ENCODE assay signal across 24 mouse cellular contexts in genomic region chr17:86877747-86878146, GRCm38 (mm10). TPM values are rescaled to one million over a fixed set of nuclear protein-coding genes. Genes with fewer than 3 reads are reported as not detected.
DNase-seq lines count a peak whose midpoint lies in the region; ATAC-seq and TF ChIP-seq lines count a peak whose summit lies in the region.
"Had no signal": no experiment of that assay in that cellular context is flagged by ENCODE, and none has a peak within 500 bp of the region (broad histone marks: within the 10 kb centered on the region; RNA-seq: fewer than 3 reads in every experiment).

No protein-coding gene starts in this region.

- H3K4me1 ChIP-seq in intestine, embryonic 14.5 days (replicated peaks; ENCODE audit: control insufficient read depth, insufficient read depth, low read length), result no peaks in the 10 kb centered on the region
- no peaks in the 10 kb centered on the region for H3K4me1 ChIP-seq in intestine, postnatal 0 days (replicated peaks; ENCODE audit: control insufficient read depth, insufficient read depth, low read length)
- H3K4me1 ChIP-seq in lung, adult 2 months (ENCODE audit: control insufficient read depth, insufficient read depth, low read length), result no peaks in the 10 kb centered on the region
- H3K4me1 ChIP-seq: embryonic facial prominence, embryonic 10.5 days; embryonic facial prominence, embryonic 13.5 days; heart, embryonic 15.5 days; intestine, embryonic 15.5 days had no signal

- no peak for TF ChIP-seq CTCF in intestine, postnatal 0 days (IDR thresholded peaks at IDR 0.05; ENCODE audit: low read depth)
- TF ChIP-seq CTCF in lung, adult 2 months (IDR thresholded peaks at IDR 0.05; ENCODE audit: insufficient read depth, low read length), result no peak
- TF ChIP-seq CTCF in Patski (IDR thresholded peaks at IDR 0.05), result no peak

- WGBS in intestine, embryonic 14.5 days, result 62% methylated on average over 2 of the region's 2 CpGs
- 62% methylated on average over 2 of the region's 2 CpGs for WGBS in intestine, postnatal 0 days
- 60% methylated on average over 2 of the region's 2 CpGs for WGBS in lung, adult 2 months

- H3K27me3 ChIP-seq in intestine, embryonic 14.5 days (replicated peaks; ENCODE audit: control insufficient read depth, insufficient read depth, low read length), result no peaks in the 10 kb centered on the region
- peaks cover 9% of the 10 kb centered on the region; the same call in 1 of the 2 replicates for H3K27me3 ChIP-seq in intestine, postnatal 0 days (replicated peaks; ENCODE audit: control insufficient read depth, insufficient read depth, low read length)
- no peaks in the 10 kb centered on the region for H3K27me3 ChIP-seq in Patski
- H3K27me3 ChIP-seq: embryonic facial prominence, embryonic 13.5 days; heart, embryonic 15.5 days; hindbrain, embryonic 15.5 days; intestine, embryonic 15.5 days had no signal

- ATAC-seq in intestine, embryonic 14.5 days (replicated peaks; ENCODE audit: low FRiP score, low TSS enrichment, low read depth), result no peak
- ATAC-seq in intestine, postnatal 0 days, result no peak
- ATAC-seq in Patski, result peak; percentile 51
- ATAC-seq: forebrain, embryonic 13.5 days; forebrain, embryonic 16.5 days; intestine, embryonic 15.5 days had no signal

- DNase-seq in intestine, embryonic 14.5 days (ENCODE audit: low spot score), result peak; percentile 35
- DNase-seq in lung, postnatal 10 days, result peak; percentile 11
- DNase-seq in lung, adult 2 months, result no peak
- no peak for DNase-seq in Patski (ENCODE audit: low read depth, low spot score)
- DNase-seq in kidney, postnatal 4 days, result no peak
- DNase-seq: adrenal gland, adult 2 months; adrenal gland, postnatal 14 days; cerebellum, adult 11 months; cerebellum, adult 2 months; cerebellum, adult 9-11 months; cerebellum, postnatal 25 days; gastrocnemius, postnatal 10 days; gastrocnemius, postnatal 36 days had no signal

- CTCF ChIA-PET in Patski (lab: Charles Lee), result no interaction called here

- H3K9me3 ChIP-seq in intestine, embryonic 14.5 days (ENCODE audit: control insufficient read depth, low read length), result no peaks in the 10 kb centered on the region
- no peaks in the 10 kb centered on the region for H3K9me3 ChIP-seq in intestine, postnatal 0 days (ENCODE audit: control insufficient read depth)
- H3K9me3 ChIP-seq: embryonic facial prominence, embryonic 10.5 days; embryonic facial prominence, embryonic 13.5 days; forebrain, embryonic 10.5 days; forebrain, embryonic 13.5 days; heart, embryonic 15.5 days; hindbrain, embryonic 12.5 days; hindbrain, embryonic 15.5 days; intestine, embryonic 15.5 days had no signal

- in situ Hi-C loops in Patski (cut with MboI; ENCODE audit: low pct_unique_long_range_greater_than_20kb), result no loop called here

- no peak overlapping the region for H3K4me3 ChIP-seq in intestine, embryonic 14.5 days (ENCODE audit: low read depth, low read length)
- no peak overlapping the region for H3K4me3 ChIP-seq in intestine, postnatal 0 days (ENCODE audit: low read depth, low read length)
- H3K4me3 ChIP-seq in lung, adult 2 months (replicated peaks; ENCODE audit: extremely low read depth, low read depth, low read length), result no peak overlapping the region
- H3K4me3 ChIP-seq: embryonic facial prominence, embryonic 10.5 days; embryonic facial prominence, embryonic 13.5 days; forebrain, embryonic 10.5 days; forebrain, embryonic 13.5 days; heart, embryonic 15.5 days; hindbrain, embryonic 12.5 days; hindbrain, embryonic 15.5 days; intestine, embryonic 15.5 days had no signal

- no peak for TF ChIP-seq POLR2A in lung, adult 2 months (IDR thresholded peaks at IDR 0.05; ENCODE audit: borderline replicate concordance, extremely low read depth, low read depth, low read length)

- no peak overlapping the region for H3K27ac ChIP-seq in intestine, embryonic 14.5 days (ENCODE audit: low read depth)
- H3K27ac ChIP-seq in intestine, postnatal 0 days (ENCODE audit: low read depth, low read length), result no peak overlapping the region
- H3K27ac ChIP-seq: embryonic facial prominence, embryonic 10.5 days; embryonic facial prominence, embryonic 13.5 days; forebrain, embryonic 10.5 days; forebrain, embryonic 13.5 days; heart, embryonic 15.5 days; hindbrain, embryonic 12.5 days; hindbrain, embryonic 15.5 days; intestine, embryonic 15.5 days had no signal

- H3K9ac ChIP-seq in intestine, embryonic 14.5 days (ENCODE audit: low read length), result no peak overlapping the region
- H3K9ac ChIP-seq in intestine, postnatal 0 days (ENCODE audit: low read depth, low read length), result no peak overlapping the region
- H3K9ac ChIP-seq: embryonic facial prominence, embryonic 13.5 days; forebrain, embryonic 13.5 days; heart, embryonic 15.5 days; hindbrain, embryonic 12.5 days; hindbrain, embryonic 15.5 days; intestine, embryonic 15.5 days had no signal

- no peak overlapping the region for H3K4me2 ChIP-seq in intestine, embryonic 14.5 days (ENCODE audit: low read length)
- no peak overlapping the region for H3K4me2 ChIP-seq in intestine, postnatal 0 days (replicated peaks; ENCODE audit: low read depth)
- H3K4me2 ChIP-seq: embryonic facial prominence, embryonic 13.5 days; forebrain, embryonic 13.5 days; heart, embryonic 11.5 days; heart, embryonic 15.5 days; hindbrain, embryonic 12.5 days; hindbrain, embryonic 15.5 days; intestine, embryonic 15.5 days had no signal

- H3K36me3 ChIP-seq in intestine, embryonic 14.5 days (ENCODE audit: control insufficient read depth, insufficient read depth, low read length), result no peaks in the 10 kb centered on the region
- no peaks in the 10 kb centered on the region for H3K36me3 ChIP-seq in intestine, postnatal 0 days (ENCODE audit: control insufficient read depth, insufficient read depth)
- H3K36me3 ChIP-seq: embryonic facial prominence, embryonic 10.5 days; embryonic facial prominence, embryonic 13.5 days; forebrain, embryonic 10.5 days; heart, embryonic 15.5 days; hindbrain, embryonic 12.5 days; hindbrain, embryonic 15.5 days; intestine, embryonic 15.5 days had no signal

- POLR2A ChIA-PET in Patski (lab: Charles Lee), result no interaction called here

RNA-seq across cellular contexts. Expression of gene Tmem247, which starts 39.4 kb away (rescaled TPM):
- polyA plus RNA-seq in intestine, embryonic 14.5 days (2014; fragmentation: Nextera tagmentation; extraction: Ambion mirVana), result not detected in 2 replicates
- polyA plus RNA-seq in intestine, postnatal 0 days (2015; fragmentation: Nextera tagmentation; extraction: Ambion mirVana), result not detected in 2 replicates
- not detected in 2 replicates for polyA plus RNA-seq in lung, adult 2 months (2012; rRNA removed)
- not detected for polyA plus RNA-seq in Patski (2021)
- polyA plus RNA-seq: adrenal gland, adult 2 months; cerebellum, adult 2 months; embryonic facial prominence, embryonic 10.5 days; embryonic facial prominence, embryonic 13.5 days; forebrain, embryonic 10.5 days; forebrain, embryonic 13.5 days; forebrain, embryonic 16.5 days; heart, embryonic 11.5 days; heart, embryonic 15.5 days; hindbrain, embryonic 12.5 days; hindbrain, embryonic 15.5 days; intestine, embryonic 15.5 days had no signal

Comparison
In these comparisons a context has a peak if more than half of its experiments do, and no peak if none do; other contexts are left out.
1. DNase-seq: peak in intestine, embryonic 14.5 days (single experiment) and lung, postnatal 10 days (single experiment); none in lung, adult 2 months (single experiment), Patski (single experiment) and kidney, postnatal 4 days (0 of 2).